Mouse (Mus musculus) frontal cortex, postnatal 36 days (tissue): Measurements from ENCODE around the gene Col4a2.
"Not testable (repeated sequence)": the region's sequence is repeated elsewhere in the genome, so short reads cannot be mapped to it uniquely, and the experiment has no call there.

ENCODE experiments used
- DNase-seq, 2 experiments: peaks; one replicate each; pipeline ENCODE4 v3.0.0; 2022; ENCODE audit warnings: low spot score in 2 of 2

Col4a2 gene

DNA sequence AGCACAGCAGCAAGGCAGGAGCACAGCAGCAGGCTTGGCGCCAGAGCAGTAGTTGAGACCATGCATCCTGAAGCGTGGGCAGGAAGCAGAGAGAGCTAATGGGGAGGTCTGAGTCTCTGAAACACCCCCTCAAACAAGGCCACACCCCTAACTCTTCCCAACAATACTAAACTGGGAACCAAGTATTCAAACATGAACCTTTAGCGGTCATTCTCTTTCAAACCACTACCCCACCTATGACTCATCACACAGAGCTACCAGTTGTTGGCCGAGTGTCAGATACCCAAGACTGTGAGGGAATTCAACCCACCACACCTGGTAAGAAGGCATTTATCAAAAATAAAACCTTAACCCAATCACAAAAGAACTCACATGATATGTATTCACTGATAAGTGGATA, 174.6 kb downstream of the Col4a2 start:
- DNase-seq: no peak

DNA sequence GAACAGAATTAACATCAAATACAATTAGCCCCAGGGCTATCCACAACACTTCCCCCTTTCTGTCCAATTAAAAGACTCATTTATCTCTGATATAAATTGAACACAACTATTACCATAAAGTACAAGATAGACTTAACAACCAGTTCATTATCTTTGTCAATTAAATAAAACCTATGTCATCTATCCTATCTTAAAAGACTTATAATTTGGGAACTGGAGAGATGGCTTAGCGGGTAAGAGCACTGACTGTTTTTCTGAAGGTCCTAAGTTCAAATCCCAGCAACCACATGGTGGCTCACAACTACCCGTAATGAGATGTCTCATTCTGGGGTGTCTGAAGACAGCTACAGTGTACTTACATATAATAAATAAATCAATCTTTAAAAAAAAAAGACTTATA, 179.7 kb downstream of the Col4a2 start:
- not testable (repeated sequence) for DNase-seq

DNA sequence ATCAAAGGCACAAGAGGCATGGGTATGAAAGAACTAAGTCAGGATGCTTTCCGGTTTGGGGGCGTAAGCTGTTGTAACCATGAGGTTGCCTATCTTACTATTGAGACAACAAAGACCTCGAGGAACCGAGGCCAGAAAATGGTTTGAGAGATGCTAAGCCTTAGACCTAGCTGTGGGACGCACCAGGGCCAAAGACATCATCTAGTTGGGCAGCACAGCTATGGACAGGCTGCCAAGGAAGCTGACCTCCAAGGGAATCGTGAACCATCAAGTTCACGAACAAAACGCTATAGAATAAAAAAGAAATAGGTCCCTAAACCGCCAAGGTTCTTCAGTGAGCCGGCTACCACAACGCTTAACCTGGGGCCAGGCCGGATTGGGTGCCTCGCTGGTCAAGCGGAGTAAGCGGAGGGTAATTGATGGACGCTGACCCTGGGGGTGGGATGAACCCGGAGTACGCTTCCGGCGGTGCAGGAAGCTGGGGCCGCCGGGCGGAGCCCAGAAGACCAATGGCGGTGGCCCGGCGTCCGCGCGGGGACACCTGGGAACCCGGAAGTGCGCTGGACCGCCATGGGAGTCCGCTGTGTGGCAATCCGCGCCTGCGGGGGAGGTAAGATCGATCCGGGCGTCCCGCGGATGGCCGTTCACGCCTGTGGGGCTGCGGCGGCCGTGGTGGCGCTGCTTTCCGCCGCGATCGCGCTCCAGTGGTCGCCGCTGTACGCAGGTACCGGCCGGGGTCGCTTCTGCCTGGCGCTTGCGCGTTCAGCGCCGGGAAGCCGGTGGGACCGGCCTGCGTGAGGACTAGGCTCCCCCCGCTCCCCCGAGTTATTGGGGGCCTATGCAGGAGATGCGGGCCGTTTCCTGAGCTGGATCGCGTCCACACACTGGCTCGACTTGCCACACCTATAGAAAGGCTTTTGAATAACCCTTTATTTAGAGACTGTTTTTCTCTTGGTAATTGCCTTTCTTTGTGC, 184.7 kb downstream of the Col4a2 start, which contains the start of gene Naxd:
Gene Naxd (plus strand): TSS at position 490 of the 974 bp plus-strand sequence.
- peak; percentile 92 to 93 for DNase-seq

DNA sequence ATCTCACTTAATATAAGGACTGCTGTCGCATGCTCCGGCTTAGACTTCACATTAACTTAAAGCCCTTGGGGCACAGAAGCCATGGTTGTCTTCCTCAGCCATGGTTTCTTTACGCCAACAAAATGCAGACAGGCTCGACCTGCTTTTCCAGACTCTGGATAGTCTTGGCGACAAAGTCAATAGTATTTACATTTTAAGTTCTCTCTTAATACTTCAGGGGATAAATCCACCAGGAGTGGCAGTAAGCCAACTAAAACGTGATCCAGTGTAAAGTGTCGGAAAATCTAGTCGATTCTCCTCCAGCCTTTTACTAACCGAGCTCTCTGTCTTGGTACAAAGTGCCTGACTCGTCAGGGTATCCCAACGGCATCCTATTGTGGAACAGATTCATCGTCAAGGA, 185.7 kb downstream of the Col4a2 start:
- DNase-seq: no peak
